Mouse (Mus musculus) B cell, adult 67 days (primary cell): Measurements from ENCODE around the gene Fzd10. TPM values are rescaled to one million over a fixed set of nuclear protein-coding genes. Genes with fewer than 3 reads are reported as not detected.

Source experiments
- total RNA-seq, 2 experiments: library from RNA; stranded (reverse); gene quantifications; 4 replicates each; pipeline ENCODE4 v1.2.4; 2023

Gene Fzd10
- under 1 TPM in 1 of 2 experiments, not detected in 1; 0.17 TPM for total RNA-seq

DNA sequence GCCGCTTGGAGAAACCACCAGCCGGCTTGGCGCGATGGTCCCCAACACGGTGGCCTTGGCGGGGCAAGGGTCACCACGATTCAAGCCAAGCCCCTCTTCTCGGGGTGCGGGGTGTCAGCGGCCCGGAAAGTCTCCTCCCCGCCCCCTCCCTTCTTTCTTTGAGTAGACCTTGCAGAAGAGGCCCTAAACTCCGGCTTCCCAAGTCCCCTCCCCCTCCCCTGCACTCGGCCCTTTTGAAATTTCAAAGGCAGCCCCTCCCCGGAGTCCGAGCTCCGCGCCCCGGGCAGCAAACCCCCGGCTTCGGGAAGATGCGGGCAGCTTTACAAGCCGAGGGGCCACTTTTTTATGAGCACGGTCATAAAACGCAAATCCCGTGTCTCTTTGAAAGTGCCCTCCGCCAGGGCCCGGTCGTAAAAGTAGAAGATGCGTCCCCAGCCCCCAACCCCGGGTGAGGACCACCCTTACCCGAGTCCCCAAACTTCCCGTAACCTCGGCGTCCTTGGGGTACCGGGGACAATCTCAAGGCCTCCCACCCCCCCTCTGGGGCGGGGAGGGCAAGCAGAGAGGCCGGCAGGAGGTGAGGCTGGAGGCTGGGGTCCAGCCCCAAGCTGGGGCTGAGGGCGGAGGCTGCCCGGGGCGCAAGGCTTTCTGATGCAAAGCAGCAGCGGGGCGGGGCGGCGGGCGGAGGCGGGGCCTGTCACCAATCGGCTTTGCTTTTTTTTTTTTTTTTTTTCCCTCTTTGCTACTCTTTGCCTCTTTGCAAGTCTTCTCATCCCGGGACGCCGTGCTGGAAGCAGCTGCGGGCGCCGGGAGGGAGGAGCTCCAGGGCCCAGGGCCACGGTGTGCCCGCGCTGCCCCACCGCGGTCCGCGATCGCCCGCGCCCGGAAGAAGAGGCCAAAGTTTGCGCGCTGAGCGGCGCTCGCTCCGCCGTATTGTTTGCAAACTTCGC lies at the start of gene Fzd10:
Gene Fzd10, plus strand, starts transcription at position 773 of the 950 bp plus-strand sequence.

Other genes starting within 250 kb of the Fzd10 start
- gene Tmem132d, start 167.8 kb upstream of the Fzd10 start, total RNA-seq: not detected
- not detected for gene Piwil1, start 101.7 kb downstream of the Fzd10 start, total RNA-seq